Mouse (Mus musculus): ENCODE measurements around the gene Rpl38.

Gene Rpl38

DNA sequence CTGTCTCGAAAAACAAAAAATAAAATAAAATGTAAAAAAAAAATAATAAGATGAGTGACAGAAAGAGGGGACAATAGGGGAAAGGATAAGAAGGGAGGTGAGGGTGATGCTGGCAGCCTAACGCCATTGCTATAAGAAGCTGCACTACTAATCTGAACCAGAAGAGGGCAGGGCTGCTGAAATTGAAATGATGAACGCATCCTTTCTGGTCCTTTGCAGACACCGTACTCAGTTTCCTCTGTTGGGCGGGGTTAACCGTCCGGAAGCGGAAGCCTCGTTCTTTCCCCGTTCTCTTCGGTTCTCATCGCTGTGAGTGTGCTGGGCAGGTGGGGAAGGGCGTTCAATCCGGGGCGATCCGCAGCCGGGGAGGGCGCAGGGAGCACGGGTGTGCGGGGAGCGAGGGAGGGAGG is at the start of gene Rpl38:
Rpl38 (plus strand) TSS at position 224 of the 410 bp plus-strand sequence.
- DNase-seq (ENCODE audit: low spot score), result peak; percentile 86

DNA sequence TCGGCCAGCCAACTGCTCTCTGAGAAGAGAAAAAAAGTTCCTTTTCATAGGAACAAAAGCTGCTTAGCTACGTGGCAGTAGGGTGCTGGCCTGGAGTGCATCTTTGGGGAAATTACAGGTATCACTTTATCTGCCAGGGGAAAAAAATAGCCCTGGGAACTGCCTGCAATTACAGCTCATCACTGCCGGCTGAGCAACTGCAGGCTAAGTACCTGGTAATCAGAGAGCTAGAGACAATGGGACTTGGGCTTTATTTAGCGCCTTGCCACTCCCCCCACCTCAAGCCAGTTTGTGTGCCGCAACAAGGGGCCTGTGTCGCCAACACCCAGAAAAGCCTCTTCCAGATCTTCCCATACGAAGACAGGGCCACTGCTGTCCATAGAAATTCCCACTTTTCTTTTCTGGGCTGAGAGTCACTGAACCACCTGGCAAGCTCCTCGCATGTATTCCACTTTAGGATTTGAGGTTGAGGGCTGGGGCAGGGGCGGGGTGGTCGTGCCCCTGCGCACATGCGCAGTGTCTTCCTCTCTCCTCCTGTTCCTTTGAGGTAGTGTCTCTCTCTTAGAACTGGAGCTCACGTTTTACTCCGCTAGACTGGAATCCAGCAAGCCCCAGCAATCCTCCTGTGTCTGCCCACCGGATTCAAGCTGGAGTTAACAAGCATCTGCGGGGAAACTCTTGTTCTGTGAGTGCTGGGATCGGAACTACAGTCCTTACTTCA is 49.5 kb upstream of the Rpl38 start:
- no peak for DNase-seq (ENCODE audit: low spot score)

DNA sequence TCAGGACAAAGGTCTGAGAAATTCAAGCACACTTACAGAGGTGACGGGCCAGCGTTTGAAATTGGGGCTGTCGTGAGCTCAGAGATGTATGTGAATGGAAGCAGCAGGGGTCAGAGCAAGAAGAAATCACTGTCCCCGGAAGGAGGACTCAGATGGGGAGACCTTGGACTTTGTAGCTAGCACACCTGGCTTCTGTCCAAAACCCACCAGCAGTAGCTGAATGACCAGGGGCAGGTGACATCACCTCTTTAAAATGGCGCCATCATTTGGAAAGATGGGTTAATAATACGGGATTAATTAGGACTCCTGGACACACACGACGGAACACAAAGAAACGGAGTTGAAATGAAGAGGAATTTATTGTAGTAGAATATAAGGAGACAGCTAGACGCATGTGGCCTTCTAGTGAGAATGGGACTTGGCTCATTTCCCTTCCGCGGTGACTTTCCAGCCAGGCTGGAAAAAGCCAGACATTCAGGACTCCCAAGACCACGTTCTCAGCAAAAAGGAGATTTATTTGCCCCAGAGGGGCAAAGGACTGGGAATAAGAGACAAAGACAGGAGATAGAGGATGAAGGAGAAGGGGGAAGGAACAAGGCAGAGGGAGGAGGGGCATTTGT is 42.1 kb upstream of the Rpl38 start:
- no peak for DNase-seq (ENCODE audit: low spot score)

DNA sequence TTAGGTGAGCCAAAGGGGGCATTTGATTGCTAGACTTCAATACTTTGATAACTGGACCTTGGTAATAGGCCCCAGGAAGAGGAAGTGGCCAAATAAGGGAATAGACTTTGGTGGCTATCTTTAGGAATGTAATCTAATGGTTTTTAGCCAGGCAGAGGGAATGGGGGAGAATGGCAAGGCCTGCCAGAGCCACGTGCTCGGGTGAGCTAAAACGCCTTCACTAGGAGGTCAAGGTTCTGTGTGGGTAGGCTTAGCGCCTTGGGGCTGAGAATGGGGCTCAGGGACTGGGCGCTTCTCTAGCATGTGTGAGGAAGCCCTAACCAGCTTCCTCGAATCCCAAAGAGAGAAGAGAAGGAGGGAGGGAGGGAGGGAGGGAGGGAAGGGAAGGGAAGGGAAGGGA is 41.3 kb upstream of the Rpl38 start:
- DNase-seq (ENCODE audit: low spot score), result no peak

DNA sequence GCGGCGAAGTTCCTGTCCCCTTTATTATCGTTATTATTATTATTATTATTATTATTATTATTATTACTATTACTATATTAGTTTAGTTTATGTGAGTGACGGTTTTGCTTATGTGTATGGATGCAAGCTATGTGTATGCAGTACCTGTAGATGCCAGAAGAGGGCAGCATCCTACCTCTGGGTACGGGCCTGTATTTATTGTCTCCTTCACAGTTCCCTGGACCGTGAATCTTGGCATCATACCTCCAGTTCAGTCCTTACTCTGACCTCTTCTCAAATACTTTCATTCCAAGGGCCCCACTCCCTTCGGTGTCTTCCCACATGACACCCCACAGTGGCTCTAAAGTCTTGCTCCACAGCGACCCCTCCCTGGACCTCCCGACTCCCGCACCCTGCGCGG is 40.3 kb upstream of the Rpl38 start:
- no peak for DNase-seq (ENCODE audit: low spot score)

DNA sequence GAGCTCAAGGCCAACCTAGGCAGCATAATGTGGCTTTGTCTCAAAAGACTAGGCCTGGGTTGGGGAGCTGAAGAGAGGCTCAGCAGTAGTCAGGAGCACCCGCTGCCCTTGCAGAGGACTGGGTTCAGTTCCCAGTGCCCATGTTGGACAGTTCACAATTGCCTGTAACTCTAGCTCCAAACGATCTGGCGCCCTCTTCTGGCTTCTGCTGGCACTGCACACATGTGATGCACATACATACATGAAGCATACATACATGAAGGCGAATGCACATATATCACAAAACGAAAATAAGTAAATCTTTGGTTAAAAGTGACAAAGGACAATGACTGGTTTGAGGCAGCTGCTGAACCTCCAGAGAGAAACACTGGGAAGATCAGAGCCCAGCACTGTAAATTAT is 38.3 kb upstream of the Rpl38 start:
- no peak for DNase-seq (ENCODE audit: low spot score)

DNA sequence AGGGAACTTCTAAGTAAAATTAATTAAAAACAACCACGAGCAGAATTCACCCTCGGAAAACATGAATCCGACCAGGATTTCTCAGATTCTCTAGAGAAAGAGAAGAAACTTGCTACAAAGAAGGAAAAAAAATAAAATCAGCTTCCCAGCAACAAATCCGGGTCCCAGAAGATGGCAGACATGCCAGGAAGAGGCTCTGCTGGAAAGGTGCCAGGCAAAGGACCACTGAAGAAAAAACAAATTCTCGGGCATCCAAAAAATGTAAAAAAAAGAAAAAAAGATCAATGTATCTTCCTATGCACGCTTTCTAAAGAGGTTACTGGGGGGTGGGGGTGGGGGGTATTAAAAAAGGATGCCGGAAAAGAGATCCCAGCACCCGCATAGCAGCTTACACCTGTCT is 36.1 kb upstream of the Rpl38 start:
- DNase-seq (ENCODE audit: low spot score), result no peak

DNA sequence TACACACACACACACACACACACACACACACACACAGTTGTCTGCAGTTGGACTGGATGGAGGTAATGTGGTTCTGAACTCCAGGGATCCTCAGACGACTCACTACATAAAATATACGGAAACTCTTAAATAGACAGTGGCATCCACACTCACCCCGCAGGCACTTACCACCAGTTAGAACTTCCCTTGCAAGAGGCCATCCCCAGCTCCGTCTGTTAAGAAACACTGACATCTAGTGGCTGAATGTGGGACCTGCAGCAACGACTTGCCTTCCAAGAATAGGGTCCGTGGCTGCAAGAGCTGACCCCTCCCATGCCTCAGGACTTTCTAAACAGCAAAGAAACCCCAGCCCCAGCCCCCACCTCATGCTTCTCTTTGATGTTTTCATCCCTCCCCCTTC is 32.0 kb upstream of the Rpl38 start:
- peak; percentile 36 for DNase-seq (ENCODE audit: low spot score)

DNA sequence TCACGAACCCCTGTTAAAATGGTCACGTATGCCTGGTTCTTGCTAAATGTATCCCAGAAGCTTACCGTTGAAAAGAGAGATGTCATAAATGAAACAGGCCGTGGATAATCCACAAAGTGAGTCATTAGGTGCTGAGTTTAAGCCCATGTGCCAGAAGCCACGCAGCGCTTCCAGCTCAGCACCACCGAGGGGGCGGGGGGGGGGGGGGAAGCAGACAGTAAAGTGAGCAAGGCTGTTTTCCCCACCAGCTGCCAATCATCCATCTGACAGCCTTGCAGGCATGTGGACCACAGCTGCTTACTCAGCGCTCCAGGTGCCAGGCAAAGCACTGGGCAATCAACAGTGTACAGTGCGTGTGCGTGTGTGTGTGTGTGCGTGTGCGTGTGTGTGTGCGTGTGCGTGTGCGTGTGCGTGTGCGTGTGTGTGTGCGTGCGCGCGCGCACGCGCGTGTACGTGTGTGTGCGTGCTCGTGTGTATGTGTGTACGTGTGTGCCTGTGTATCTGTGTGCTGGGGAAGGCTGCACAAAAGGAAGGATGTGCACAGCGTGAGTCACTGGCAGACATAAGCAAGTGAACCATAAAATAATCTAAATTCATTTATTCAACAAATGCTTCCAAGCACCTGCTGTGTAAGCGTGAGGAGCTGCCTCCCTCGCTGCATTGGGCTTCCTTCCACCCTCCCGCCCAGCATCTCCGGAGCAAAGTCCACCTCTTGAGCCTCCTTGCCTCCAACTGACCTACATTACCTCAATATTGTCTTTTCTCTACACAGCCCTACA is 31.4 kb upstream of the Rpl38 start:
- no peak for DNase-seq (ENCODE audit: low spot score)

DNA sequence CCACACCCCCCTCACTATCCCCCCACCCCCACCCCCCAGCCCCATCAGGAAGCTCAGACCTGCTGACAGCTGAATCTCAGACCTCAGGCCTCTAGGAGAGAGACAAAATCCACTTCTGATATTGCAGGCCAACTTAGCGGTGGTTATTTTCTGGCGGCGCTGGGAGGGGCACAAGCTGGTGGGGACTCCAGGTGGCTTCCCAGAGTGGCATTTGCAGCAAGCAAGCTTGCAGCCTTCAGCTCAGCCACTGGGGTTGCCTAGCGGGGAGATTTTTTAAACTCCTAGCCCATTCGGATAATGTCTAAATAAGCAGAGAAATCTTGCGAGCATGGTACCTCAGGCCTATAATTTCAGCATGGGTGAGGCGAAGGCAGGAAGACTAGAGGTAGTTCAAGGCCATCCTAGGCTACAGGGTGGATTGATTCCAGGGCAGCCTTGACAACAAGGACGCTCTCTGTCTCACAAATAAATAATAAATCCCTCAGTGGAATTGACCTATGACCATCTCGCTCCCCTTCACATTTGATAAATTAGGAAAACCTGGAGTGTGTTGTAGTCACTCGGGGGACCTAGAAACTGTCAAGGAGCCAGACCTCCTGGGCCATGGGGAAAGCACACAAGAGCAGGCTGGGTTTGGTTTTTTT is 29.6 kb upstream of the Rpl38 start:
- DNase-seq (ENCODE audit: low spot score), result no peak

DNA sequence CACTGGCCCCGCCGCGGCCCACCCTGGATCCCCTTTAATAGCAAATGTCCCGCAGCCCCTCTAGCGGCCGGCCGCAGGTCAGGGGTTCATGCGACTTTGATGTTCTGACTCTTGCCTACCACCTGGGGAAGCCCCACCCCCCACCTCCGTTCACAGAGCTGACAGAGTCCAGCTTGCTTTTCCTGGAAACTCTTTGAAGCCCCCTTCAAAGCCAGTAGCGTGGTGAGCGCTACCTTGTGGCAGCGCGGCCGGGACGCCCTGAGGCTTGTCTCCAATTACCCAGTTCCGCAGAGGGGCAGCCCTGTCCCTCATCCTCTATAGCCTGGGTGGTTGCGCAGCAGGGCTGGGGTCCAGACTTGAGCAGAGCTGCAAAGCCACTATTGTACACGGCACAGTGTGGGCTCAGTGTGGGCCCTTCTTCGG is 28.6 kb upstream of the Rpl38 start:
- no peak for DNase-seq (ENCODE audit: low spot score)

DNA sequence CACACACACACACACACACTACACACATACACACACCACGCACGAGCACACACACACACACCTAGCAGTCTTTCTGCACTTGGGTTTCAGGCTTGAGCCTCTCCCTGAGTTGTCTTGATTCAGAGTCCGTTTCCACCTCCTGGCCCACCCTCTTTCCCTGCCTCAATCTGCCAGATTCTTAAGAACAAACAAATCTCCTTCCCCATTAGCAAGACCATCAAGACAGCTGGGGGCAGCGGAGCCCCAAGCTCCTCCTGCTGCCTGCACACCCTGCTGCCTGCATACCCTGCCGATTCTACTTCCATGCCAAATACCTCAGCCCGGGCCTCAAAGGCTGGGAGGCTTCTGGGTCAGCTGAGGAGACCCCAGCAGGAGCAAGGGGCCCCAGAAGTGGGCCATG is 27.7 kb upstream of the Rpl38 start:
- DNase-seq (ENCODE audit: low spot score), result no peak

DNA sequence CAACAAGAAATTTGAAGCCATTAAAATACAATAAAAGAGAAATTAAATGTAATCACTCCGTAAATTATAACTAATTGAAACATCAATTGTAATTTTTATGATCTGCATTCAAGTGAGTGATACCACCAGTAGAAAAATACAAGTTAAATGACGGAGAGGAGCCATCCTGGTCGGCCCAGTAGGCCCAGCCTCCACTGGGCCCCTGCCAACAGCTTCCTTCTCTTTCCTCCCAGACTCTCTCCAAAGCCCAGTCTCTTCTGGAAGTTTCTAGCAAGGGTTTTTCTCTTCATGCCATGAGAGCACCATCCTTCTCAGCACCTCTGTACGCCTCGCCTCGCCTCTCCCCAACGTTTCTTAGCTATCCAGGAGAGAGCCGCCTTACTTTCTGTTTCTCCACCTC is 27.2 kb upstream of the Rpl38 start:
- no peak for DNase-seq (ENCODE audit: low spot score)

DNA sequence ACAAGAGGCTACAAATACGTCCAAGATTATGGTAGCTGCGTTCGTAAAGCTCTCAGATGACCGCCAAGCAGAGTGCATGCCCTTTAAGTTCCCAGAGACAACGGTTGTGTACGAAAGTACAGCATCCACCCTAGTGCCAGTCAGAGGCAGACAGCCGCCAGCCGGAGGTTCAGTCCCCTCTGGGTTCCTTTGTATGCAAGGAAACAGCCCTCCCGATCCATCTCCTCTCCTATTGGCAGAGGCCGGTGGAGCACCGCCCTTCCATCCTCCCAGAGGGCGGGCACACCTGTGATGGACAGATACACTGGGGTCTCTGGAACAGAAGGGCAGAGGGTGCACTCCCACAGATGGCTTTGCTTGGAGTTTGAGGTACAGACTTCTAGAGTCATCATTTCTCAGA is 26.1 kb upstream of the Rpl38 start:
- no peak for DNase-seq (ENCODE audit: low spot score)

DNA sequence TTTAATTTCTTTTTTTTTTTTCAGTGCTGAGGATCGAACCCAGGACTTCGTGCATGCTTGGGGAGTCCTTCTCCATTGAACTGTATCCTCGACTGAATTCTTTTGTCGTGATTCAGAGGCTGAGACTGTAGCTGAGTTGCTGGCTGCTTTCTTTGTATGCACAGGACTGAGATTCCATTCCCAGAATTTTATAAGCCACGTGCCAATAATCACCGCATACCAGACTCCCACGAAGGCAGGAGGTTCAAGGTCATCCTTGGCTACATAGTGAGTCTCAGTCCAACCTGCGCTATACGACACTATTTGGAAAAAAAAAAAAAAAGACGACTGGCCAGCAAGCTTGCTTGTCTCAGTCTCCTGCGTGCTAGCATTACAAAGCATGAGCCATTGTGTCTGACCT is 25.4 kb upstream of the Rpl38 start:
- no peak for DNase-seq (ENCODE audit: low spot score)

DNA sequence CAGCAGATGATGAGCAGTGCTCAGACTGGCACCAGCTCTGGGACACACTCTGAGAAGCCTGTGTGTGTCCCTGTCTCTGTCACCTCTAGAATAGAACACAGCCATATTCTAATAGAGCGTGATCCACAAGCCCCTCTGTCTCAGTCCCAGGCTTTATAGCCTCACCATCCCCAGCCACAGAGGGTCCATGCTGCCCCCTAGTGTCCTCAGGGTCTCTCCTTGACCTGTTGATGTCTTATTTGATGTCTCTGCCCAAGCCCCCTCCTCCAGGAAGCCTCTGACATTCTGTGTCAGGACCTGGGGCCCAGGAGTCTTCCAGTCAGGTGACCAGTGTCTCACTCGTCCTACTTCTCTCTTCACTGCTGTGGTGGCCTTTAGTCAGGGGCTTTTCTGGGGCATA is 24.2 kb upstream of the Rpl38 start:
- no peak for DNase-seq (ENCODE audit: low spot score)

DNA sequence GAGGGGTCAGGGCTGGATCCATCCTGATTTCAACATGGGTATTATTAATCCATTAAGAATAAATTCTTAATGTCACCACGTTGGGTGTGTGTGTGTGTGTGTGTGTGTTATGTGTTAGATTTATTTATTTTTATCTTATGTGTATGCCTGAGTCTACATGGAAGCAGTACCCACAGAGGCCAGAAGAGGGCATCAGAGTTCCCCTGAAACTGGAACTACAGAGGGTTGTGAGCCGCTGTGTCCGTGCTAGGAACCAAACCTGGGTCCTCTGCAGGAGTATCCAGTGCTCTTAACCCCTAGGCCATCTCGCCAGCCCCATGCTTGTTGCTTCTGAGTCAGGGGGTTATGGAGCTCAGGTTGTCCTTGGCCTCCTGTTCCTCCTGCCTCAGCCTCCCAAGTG is 18.8 kb upstream of the Rpl38 start:
- DNase-seq (ENCODE audit: low spot score), result no peak

DNA sequence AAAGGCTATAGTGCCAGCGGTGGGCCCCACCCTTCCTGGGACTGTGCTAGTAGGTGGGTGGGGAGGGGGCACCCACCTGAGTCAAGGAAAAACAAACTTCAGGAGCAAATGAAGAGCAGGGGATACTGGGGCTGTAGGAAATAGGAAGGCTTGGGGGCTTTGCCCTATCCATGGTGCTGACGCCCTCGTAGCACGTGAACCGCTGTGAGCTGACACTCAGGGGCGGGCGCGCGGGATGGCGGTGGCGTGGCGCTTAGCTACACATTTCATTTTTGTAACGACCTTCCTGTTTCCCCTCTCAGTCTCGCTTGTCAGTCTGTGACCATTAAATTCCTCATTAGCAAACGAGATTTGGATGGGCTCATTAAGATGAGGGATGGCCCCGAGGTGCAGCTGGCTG is 15.8 kb upstream of the Rpl38 start:
- no peak for DNase-seq (ENCODE audit: low spot score)

DNA sequence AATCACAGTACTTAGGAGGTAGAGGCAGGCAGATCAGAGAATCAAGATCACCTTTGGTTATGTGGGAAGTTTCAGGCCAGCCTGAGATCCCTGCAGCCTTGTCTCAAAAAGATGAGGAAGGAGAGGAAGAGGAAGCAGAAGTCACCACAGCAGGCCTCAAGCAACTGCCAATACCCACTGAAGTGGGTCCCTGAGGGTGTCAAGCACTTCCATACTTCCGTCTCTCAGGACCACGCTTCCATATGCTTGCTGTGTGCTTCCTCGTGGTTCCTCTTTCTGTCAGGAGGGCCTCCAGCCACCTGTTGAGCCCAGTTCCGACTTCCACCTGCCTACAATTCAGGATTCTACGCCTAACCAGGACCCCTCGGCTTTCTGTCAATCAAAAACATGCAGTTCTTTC is 14.7 kb upstream of the Rpl38 start:
- DNase-seq (ENCODE audit: low spot score), result no peak

DNA sequence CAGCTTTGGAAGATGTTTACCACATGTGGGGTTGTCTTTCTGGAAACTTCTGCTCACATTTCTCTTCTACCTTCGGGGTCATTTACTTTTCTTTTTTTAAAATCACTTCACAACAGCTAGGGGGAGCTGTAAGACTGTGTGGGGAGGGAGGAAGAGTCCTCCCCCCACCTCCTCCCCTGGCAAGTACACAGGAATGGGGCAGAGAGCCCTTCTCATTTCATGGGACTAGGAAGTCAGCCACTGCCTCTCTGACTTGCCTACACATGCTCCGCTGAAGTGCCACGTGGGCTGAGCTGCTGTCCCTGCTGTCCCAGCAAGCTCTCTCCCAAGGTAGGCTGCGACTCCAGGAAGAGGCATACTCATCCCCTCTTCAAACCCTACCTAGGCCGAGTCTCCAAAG is 13.8 kb upstream of the Rpl38 start:
- DNase-seq (ENCODE audit: low spot score), result no peak

DNA sequence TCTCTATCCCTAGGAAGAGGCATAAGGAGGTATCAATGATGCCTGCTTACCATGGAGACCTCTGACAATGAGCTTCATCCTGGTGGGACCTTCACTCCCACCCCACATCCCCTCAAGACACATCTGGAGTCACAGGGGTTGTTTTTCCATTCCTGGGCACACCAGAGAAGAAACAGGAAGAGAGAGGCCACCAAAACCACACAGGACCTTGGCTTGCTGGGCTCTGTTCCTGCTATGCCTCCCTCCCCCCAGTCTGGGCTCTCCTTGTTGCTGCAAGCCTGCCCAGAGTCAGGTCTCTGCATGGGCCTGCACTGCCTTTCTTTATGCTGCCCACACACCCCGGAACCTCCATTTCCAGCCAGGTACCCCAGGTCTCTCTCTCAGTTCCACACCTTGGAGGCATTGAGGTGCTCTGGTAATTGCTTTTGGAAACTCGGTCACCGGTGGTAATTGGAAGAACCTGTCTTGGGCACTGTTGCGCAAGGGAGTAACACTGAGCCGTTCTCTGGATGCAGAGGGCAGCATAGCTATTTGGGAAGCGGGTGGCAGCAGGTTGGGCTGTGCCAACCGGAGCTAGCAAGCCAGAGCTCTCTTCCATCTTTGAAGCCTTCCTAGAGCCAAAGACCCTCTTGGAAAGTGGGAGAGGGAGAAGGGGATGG is 12.8 kb upstream of the Rpl38 start:
- no peak for DNase-seq (ENCODE audit: low spot score)

DNA sequence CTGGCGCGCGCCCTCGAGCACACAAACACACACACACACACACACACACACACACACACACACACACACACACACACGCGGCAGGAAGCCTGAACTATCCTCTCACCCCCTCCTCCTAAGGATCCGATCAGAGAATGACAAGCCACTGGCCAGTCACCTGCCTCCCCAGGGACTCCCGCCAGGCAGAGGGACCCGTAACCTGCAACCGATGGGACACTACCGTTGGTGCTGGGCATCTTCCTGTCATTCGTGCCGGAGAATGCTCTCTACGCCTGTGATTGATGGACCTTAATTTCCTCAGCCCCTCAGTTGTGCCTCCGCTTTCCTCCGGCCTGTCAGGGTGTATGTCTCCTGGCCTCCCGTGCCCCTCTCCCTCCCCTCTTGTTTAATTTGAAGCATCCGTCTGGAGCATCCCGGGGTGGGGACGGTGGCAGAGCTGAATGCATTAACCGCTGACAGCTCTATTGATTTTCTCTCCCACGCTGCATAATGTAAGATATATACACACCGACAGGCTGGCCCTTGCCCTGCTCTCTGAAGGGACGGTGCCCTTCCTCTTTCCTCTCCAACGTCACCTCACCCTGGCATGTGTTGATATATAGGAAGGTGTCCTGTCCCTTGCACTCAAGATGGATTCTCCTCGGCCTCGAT is 11.2 kb upstream of the Rpl38 start:
- DNase-seq (ENCODE audit: low spot score), result no peak

Data from spleen, adult 12 weeks (tissue).